Mouse (Mus musculus) liver, adult (tissue): Measurements from ENCODE around the gene Abhd2.

Source experiments
- GATA4 ChIP-seq: IDR thresholded peaks from 2 replicates; pipeline ENCODE4 v1.6.1; 2014; ENCODE audit warnings: mild to moderate bottlenecking, low read length; ENCODE audit not compliant: insufficient replicate concordance

Gene Abhd2

GRCm38 (mm10) chr7:79272789-79273718, at the start of gene Abhd2:
Abhd2 (plus strand) TSS chr7:79273199.
- TF ChIP-seq GATA4, result no peak; the same call in 1 of the 2 replicates

- no peak for TF ChIP-seq GATA4
Observed at GRCm38 (mm10) chr7:79225477-79225876, 47.5 kb upstream of the Abhd2 start.

- TF ChIP-seq GATA4, result no peak
Observed at GRCm38 (mm10) chr7:79226172-79226571, 46.8 kb upstream of the Abhd2 start.

GRCm38 (mm10) chr7:79226834-79227486, 46.0 kb upstream of the Abhd2 start:
- TF ChIP-seq GATA4, result no peak

GRCm38 (mm10) chr7:79228471-79228870, 44.5 kb upstream of the Abhd2 start:
- no peak for TF ChIP-seq GATA4

- TF ChIP-seq GATA4, result no peak
Observed at GRCm38 (mm10) chr7:79231577-79231976, 41.4 kb upstream of the Abhd2 start.

GRCm38 (mm10) chr7:79232048-79232447, 41.0 kb upstream of the Abhd2 start:
- no peak for TF ChIP-seq GATA4

GRCm38 (mm10) chr7:79238741-79239140, 34.3 kb upstream of the Abhd2 start:
- no peak for TF ChIP-seq GATA4

- TF ChIP-seq GATA4, result no peak
Observed at GRCm38 (mm10) chr7:79241931-79242625, 30.9 kb upstream of the Abhd2 start.

GRCm38 (mm10) chr7:79243236-79243635, 29.8 kb upstream of the Abhd2 start:
- no peak for TF ChIP-seq GATA4

- TF ChIP-seq GATA4, result no peak
Observed at GRCm38 (mm10) chr7:79246039-79246670, 26.8 kb upstream of the Abhd2 start.

GRCm38 (mm10) chr7:79247408-79247807, 25.6 kb upstream of the Abhd2 start:
- TF ChIP-seq GATA4, result no peak

GRCm38 (mm10) chr7:79247881-79248389, 25.1 kb upstream of the Abhd2 start:
- TF ChIP-seq GATA4, result peak; percentile 48; the same call in 1 of the 2 replicates

- no peak for TF ChIP-seq GATA4
Observed at GRCm38 (mm10) chr7:79249581-79249980, 23.4 kb upstream of the Abhd2 start.
